Mouse (Mus musculus) 3T3-L1 (cell line): Measurements from ENCODE around the gene Gm20388.
A peak's percentile ranks its signal among the peaks of the same experiment; 100 is the strongest.

ENCODE experiments used
- DNase-seq: peaks from one replicate; pipeline ENCODE4 v3.0.0-alpha.2; 2015; ENCODE audit warnings: low read depth, low spot score

Gene Gm20388

DNA sequence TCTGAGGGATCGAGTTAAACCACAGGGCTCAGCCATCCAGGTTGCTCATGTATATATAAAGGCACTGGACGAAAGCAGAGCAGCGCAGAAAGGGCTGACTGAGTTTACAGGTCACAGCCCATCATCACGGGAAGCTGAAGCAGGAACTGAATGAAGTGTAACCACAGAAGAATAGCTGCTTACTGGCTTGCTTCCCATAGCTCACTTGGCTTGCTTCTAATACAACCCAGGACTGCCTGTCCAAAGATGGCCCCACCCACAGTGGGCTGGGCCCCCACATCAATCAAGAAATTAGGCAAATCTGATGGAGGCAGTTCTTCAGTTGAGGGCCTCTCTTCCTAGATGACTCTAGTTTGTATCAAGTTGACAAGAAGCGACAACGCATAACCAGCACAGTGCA is 4336.9 kb downstream of the Gm20388 start:
- no peak for DNase-seq

DNA sequence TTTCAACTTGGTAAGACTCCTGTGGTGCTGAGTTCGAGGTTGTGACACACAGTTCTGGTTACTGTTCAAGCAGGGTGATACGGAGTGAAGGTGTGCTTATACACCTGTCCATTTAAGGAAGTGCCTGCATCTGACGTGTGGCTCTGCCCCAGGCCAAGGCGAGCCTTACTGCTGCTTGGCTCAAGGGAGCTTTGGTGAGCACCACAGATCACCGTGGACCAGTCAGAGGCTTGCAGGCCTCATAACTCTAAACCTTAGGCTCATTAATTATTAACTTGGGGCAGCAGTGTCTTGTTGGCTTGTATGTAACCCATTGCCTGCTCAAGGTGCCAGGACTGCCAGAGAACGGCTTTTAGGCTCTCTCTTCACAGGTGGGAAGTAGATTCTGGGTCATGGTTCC is 4338.0 kb downstream of the Gm20388 start:
- no peak for DNase-seq

DNA sequence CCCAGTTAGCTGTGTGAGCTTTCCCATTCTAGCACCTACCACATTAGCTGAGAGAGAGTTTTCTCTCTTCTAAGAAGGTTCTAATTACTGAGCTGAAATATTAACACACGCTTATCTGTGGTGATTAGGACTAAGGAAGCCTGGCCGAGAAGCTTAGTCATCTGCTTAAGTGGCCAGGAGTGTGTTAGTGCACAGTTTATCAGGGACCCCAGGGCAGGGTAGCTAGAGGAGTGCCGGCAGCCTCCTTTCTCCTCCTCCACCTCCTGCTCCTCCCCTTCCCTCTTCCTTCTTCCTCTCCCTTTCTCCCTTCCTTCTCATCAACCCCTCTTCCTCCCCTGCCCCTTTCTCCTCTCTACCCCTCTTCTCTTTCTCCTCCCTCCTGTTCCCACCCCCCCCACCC is 4339.6 kb downstream of the Gm20388 start:
- no peak for DNase-seq

- DNase-seq: peak; percentile 64
Measured at GRCm38 (mm10) chr8:124250785-124251184, 4340.1 kb downstream of the Gm20388 start.

- DNase-seq: no peak
Measured at GRCm38 (mm10) chr8:124252533-124252950, 4341.9 kb downstream of the Gm20388 start.

GRCm38 (mm10) chr8:124253939-124254338 is 4343.3 kb downstream of the Gm20388 start:
- DNase-seq: peak; percentile 67

DNA sequence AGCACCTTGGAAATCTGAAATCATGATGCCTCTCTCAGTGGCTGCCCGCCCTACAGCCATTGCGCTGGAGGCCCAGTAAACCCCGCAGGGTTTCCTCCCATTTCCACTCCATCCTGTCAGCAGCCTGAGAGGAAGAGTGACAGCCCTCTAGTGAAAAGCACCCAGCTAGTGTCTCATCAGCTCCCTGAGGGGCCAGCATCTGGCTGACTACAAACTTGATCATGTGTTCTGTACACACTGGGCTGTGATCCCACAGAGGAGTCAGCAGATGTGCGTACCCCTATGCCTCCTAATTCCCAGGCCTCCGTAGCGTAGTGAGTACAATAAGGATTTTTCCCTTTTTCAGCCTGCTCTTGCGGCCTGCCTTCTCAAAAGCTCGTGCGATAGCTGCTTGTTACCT is 4346.2 kb downstream of the Gm20388 start:
- DNase-seq: peak; percentile 62

GRCm38 (mm10) chr8:124257363-124257762 is 4346.7 kb downstream of the Gm20388 start:
- peak; percentile 92 for DNase-seq

DNA sequence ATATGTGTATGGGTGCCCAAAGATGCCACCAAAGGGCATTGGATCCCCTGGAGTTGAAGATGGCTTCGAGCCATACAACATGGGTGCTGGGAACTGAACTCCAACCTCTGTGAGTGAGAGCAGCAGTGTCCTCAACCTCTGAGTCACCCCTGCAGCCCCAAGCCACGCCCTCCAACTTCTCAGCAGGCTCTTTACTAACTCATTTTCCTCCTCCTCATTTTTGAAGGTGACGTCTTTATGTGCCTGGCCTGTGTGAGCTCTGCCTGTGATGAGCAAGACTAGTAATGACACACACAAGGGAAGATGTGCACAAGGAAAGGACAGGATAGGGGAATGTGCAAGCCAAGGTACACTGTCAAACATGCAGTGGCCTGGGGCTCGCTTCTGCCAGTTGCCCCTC is 4348.5 kb downstream of the Gm20388 start:
- DNase-seq: peak; percentile 56

- DNase-seq: peak; percentile 48
Measured at GRCm38 (mm10) chr8:124259925-124260324, 4349.3 kb downstream of the Gm20388 start.

DNA sequence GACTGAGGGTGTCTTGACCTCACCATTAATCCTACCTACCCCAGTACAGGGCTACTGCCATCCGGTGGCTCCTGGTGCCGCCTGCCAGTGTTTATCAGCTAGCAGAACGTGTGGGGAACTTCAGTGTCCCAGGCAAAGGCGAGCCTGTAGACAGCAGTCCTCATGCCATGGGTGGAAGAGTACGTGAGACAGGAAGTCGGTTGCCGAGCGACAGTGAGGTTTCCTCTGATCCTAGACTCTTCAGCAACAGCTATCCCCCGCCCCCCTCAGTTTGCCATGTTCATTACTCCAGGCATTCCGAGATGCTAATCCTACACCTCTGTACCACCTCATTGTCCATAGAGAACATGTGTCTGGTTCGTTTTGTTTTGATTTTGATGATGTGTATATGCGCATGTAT is 4349.7 kb downstream of the Gm20388 start:
- DNase-seq: no peak

- DNase-seq: no peak
Measured at GRCm38 (mm10) chr8:124263058-124263457, 4352.4 kb downstream of the Gm20388 start.

GRCm38 (mm10) chr8:124264032-124264431 is 4353.4 kb downstream of the Gm20388 start:
- no peak for DNase-seq

- no peak for DNase-seq
Measured at GRCm38 (mm10) chr8:124264671-124265070, 4354.0 kb downstream of the Gm20388 start.

DNA sequence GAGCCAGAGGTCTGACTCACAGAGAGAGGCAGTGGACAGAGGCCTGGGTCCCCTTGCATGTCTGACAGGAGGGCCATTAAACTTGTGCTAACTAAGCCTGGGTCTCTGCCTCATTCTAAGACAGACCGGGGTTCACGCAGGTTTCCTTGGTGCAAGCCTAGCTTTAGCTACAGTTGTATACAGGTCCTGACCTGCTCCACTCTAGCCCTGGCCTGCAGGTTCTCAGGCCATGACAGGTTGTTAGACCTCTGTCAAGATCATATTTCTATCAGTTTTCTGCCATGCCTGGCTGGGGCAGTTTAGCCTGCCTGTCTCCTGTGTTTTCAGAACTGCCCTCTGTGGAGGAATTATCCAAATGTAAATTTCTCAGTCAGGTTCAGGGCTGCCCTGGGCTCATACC is 4354.5 kb downstream of the Gm20388 start:
- DNase-seq: no peak

- DNase-seq: no peak
Measured at GRCm38 (mm10) chr8:124265798-124266197, 4355.2 kb downstream of the Gm20388 start.

DNA sequence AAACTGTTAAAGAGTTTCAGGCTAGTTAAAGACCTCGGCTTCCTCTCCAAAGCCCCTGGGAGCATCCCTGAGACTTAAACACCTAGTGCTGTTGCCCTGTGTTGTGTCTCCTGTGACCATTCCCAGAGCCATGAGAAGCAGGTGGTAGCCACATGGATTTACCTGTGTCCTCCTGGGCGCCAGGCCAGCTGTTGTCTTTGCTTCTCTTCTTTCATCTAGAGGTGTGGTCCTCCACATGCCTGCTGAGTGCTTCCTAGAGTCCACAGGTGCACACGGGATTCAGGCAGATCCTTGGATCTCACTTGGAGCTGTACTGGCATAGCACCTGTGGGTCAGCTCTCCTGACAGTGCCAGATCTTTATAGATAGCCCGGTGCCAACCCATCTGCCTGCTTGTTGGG is 4356.6 kb downstream of the Gm20388 start:
- DNase-seq: no peak

DNA sequence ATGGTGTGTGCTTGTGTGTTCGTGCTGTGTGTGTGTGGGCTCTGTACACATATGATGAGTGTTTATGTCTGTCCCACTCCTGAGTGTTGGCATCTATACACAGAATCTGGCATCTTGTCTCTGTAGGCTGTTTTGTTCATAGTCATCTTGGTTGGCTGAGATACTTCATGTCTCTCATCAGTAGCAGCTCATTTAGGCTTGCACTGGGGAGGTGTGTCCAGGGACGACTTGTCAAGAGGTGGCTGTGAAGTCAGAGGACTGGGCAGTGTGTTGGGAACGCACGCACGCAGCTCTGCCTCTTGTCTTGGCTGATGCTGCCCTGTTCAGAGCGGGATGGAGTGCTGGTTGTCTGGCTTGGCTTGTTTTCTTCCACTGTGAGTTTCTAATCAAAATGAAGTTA is 4359.9 kb downstream of the Gm20388 start:
- no peak for DNase-seq

DNA sequence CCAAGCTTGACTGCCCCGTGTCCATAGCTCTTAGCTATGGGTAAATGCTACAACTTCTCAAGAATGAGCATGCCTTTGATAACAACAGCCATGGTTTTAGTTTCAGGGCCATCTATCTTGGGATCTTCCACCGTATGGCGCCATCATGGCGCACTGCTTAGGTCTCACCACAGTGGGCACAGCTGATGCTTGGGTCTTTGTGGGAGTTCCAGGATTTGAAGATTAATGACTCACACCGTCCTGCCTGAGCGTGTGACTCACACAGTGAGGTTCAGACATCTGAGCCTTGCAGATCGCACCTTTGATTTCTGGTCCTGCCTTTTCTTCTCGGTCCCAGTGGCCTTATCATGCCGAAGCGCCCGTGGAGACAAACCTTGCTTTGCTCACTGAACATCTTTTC is 4360.3 kb downstream of the Gm20388 start:
- peak; percentile 51 for DNase-seq

GRCm38 (mm10) chr8:124271518-124271917 is 4360.9 kb downstream of the Gm20388 start:
- no peak for DNase-seq

GRCm38 (mm10) chr8:124272792-124273191 is 4362.2 kb downstream of the Gm20388 start:
- DNase-seq: no peak

GRCm38 (mm10) chr8:124273606-124274218 is 4363.1 kb downstream of the Gm20388 start:
- DNase-seq: no peak

DNA sequence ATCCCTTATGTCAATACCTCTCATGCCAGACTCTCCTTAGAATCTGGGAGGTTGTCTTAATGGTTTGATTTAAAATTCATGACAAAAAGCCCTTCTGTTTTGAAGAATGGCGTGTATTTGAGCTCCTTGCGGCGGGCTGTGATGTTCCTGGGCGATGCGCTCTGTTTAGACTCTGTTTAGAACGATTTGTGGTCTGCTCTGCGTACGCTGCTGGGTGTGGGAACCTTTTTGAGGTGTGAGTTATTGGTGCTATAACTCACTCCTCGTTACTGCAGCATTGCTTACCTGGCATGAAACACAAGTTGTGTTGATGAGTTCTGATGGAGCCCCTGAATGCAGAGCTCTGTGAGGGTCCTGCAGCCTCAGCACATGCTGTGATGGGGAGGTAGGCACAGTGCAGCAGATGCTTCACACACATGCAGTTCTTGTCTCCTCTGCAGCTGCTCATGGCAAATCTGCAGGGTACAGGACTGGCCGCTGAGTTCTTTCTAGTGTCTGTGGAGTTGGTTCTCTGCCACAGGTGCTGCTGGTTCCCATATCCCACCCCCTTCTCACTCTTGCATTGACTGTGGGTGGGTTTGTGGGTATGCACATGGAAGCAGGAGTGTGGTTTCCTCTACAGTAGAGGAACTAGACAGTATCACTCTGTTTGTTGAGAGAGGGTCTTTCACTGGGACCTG is 4363.9 kb downstream of the Gm20388 start:
- DNase-seq: no peak
